Mouse (Mus musculus) hindbrain, embryonic 10.5 days (tissue): ENCODE results near the gene Srsf3. TPM values are rescaled to one million over a fixed set of nuclear protein-coding genes. Genes with fewer than 3 reads are reported as not detected.

Source experiments
- DNase-seq: peaks from one replicate; pipeline ENCODE4 v3.0.0-alpha.2; 2017; ENCODE audit warnings: low spot score
- H3K27ac ChIP-seq: fragments of 300-500 bp; sonication (generic); 2 replicates; pipeline ENCODE4 v1.5.1; 2016; ENCODE audit warnings: mild to moderate bottlenecking, moderate library complexity
- H3K27me3 ChIP-seq: fragments of 300-500 bp; sonication (generic); 2 replicates; pipeline ENCODE4 v1.6.1; 2016; ENCODE audit warnings: mild to moderate bottlenecking; ENCODE audit not compliant: poor library complexity, insufficient read depth, severe bottlenecking
- H3K36me3 ChIP-seq: fragments of 300-500 bp; sonication (generic); 2 replicates; pipeline ENCODE4 v1.6.1; 2016; ENCODE audit warnings: mild to moderate bottlenecking, moderate library complexity
- H3K4me1 ChIP-seq: fragments of 300-500 bp; sonication (generic); replicated peaks from 2 replicates; pipeline ENCODE4 v1.6.1; 2016; ENCODE audit warnings: mild to moderate bottlenecking
- H3K4me3 ChIP-seq: fragments of 300-500 bp; sonication (generic); 2 replicates; pipeline ENCODE4 v1.5.1; 2016; ENCODE audit warnings: mild to moderate bottlenecking, moderate library complexity
- H3K9me3 ChIP-seq: fragments of 300-500 bp; sonication (generic); 2 replicates; pipeline ENCODE4 v1.6.1; 2016; ENCODE audit warnings: mild to moderate bottlenecking, moderate library complexity
- WGBS: fragments of 180-500 bp; shearing (Covaris S2); methylation state at CpG from one replicate; pipeline ENCODE4 v1.1.7; 2016; 5-methylcytosine and 5-hydroxymethylcytosine counted together
- polyA plus RNA-seq: library from polyadenylated mRNA; unstranded; fragments of >200 nt; fragmentation: Nextera tagmentation; extraction: Ambion mirVana; gene quantifications from 2 replicates; pipeline ENCODE4 v1.2.1, GENCODE M21; 2016

The Srsf3 gene
- polyA plus RNA-seq, 1 experiment from 2014 or later = 723 TPM

DNA sequence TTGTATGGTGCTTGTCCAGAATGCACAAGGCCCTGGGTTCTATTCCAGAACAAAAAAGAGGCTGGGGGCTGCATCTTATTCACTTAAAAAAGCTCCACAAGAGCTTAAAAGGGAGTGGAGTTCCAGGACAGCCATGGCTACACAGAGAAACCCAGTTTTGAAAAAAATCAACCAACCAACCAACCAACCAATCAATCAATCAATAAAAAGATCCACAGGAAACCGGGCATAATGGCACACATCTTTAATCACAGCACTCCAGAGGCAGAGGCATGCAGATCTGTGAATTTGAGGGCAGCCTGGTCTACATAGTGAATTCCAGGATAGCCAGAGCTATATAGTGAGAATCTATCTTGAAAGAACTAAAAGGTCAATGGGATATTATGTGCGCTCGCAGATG, 27.4 kb upstream of the Srsf3 start:
- DNase-seq = no peak
- Histone ChIP-seq H3K27ac (no peak overlapping the region), H3K4me1 (peaks cover 25% of the 10 kb centered on the region), H3K27me3 (no peaks in the 10 kb centered on the region), H3K9me3 (no peaks in the 10 kb centered on the region), H3K36me3 (peaks cover 30% of the 10 kb centered on the region), H3K4me3 (no peak overlapping the region)
- 93% methylated on average over 3 of the region's 3 CpGs for WGBS

DNA sequence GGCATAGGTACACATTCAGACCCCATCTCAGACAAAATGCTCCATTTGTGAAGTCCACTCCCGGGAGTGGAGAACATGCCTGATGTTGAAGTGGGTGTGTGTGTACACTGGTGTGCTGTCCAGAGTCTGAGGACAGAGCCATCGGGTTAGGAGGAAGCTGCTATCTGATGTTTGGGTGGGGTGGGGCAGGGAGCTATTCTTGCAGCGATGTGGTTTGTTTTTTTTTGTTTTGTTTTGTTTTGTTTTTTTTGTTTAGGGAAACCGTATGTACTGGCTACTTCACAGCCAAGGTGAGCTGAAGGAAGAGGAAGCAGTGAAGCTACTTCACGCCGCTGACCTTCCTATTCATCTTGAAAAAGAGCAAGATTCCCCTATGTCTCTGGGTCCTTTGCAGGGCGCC, 25.6 kb upstream of the Srsf3 start:
- Histone ChIP-seq H3K4me1 (peaks cover 25% of the 10 kb centered on the region), H3K27me3 (no peaks in the 10 kb centered on the region), H3K27ac (peak overlapping the region; percentile 98), H3K9me3 (no peaks in the 10 kb centered on the region), H3K36me3 (peaks cover 16% of the 10 kb centered on the region), H3K4me3 (peak overlapping the region; percentile 92)
- DNase-seq = no peak
- 12% methylated on average over 7 of the region's 7 CpGs for WGBS

GRCm38 (mm10) chr17:29007243-29007640, 25.2 kb upstream of the Srsf3 start:
- DNase-seq = no peak
- Histone ChIP-seq H3K4me3 (peak overlapping the region; percentile 92), H3K27me3 (no peaks in the 10 kb centered on the region), H3K4me1 (peaks cover 25% of the 10 kb centered on the region), H3K27ac (peak overlapping the region; percentile 98), H3K9me3 (no peaks in the 10 kb centered on the region), H3K36me3 (peaks cover 16% of the 10 kb centered on the region)
- WGBS = under 1% methylated on average over 19 of the region's 19 CpGs

GRCm38 (mm10) chr17:29007641-29008325, 24.6 kb upstream of the Srsf3 start, which contains the start of gene Stk38:
TSS of gene Stk38 (minus strand) at chr17:29007995.
- H3K4me3 ChIP-seq = peak within 1 kb of the TSS; percentile 92
- under 1% methylated on average over 65 of the region's 65 CpGs for WGBS
- H3K4me1 ChIP-seq = peaks cover 25% of the 10 kb centered on the region
- no peaks in the 10 kb centered on the region for H3K27me3 ChIP-seq
- no peaks in the 10 kb centered on the region for H3K9me3 ChIP-seq
- DNase-seq = peak; percentile 93
- peaks cover 15% of the 10 kb centered on the region for H3K36me3 ChIP-seq
- peak within 1 kb of the TSS; percentile 98 for H3K27ac ChIP-seq

- Histone ChIP-seq H3K9me3 (no peaks in the 10 kb centered on the region), H3K36me3 (peaks cover 13% of the 10 kb centered on the region), H3K27me3 (no peaks in the 10 kb centered on the region), H3K4me3 (peak overlapping the region; percentile 92), H3K4me1 (peaks cover 25% of the 10 kb centered on the region), H3K27ac (peak overlapping the region; percentile 98)
- WGBS = 14% methylated on average over 8 of the region's 8 CpGs
- no peak for DNase-seq
Observed at GRCm38 (mm10) chr17:29008326-29008650, 24.1 kb upstream of the Srsf3 start.

- Histone ChIP-seq H3K9me3 (no peaks in the 10 kb centered on the region), H3K27ac (no peak overlapping the region), H3K4me3 (no peak overlapping the region), H3K4me1 (peaks cover 33% of the 10 kb centered on the region), H3K36me3 (peaks cover 10% of the 10 kb centered on the region), H3K27me3 (no peaks in the 10 kb centered on the region)
- no peak for DNase-seq
- WGBS = 87% methylated on average over 4 of the region's 4 CpGs
Observed at GRCm38 (mm10) chr17:29009181-29009580, 23.2 kb upstream of the Srsf3 start.

DNA sequence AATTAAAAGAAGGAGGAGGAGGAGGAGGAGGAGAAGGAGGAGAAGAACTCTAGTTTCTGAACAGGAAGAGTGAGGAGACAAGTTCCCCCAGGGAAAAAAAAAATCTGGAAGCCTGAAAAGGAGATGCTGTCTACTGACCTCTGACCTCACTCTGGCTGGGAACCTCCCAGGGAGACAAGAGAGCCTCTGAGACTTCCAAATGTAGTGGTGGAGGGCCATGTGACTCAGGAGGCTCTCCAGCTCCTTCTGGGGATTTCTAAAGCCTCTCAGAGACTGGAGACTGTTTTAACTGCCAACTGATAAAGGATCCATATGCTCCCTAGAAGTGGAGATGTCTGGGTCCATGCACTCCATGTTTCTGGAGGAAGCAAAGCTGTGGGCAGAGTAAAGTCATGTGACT, 18.2 kb upstream of the Srsf3 start:
- Histone ChIP-seq H3K27me3 (no peaks in the 10 kb centered on the region), H3K4me1 (peaks cover 13% of the 10 kb centered on the region), H3K27ac (0 out of 2 replicates have a peak overlapping the region, but pooled peaks have one; percentile 45), H3K36me3 (no peaks in the 10 kb centered on the region), H3K9me3 (no peaks in the 10 kb centered on the region), H3K4me3 (no peak overlapping the region)
- DNase-seq = peak; percentile 24

- 23% methylated on average over 2 of the region's 2 CpGs for WGBS
- peaks cover 16% of the 10 kb centered on the region for H3K4me1 ChIP-seq
- H3K4me3 ChIP-seq = no peak overlapping the region
- H3K36me3 ChIP-seq = no peaks in the 10 kb centered on the region
- DNase-seq = peak; percentile 37
- no peaks in the 10 kb centered on the region for H3K27me3 ChIP-seq
- H3K9me3 ChIP-seq = no peaks in the 10 kb centered on the region
- no peak overlapping the region for H3K27ac ChIP-seq
Observed at GRCm38 (mm10) chr17:29015638-29016037, 16.8 kb upstream of the Srsf3 start.

GRCm38 (mm10) chr17:29016705-29017104, 15.7 kb upstream of the Srsf3 start:
- Histone ChIP-seq H3K27ac (no peak overlapping the region), H3K27me3 (no peaks in the 10 kb centered on the region), H3K4me1 (peaks cover 16% of the 10 kb centered on the region), H3K36me3 (no peaks in the 10 kb centered on the region), H3K9me3 (no peaks in the 10 kb centered on the region), H3K4me3 (no peak overlapping the region)
- WGBS = 82% methylated on average over 4 of the region's 4 CpGs
- DNase-seq = no peak

GRCm38 (mm10) chr17:29018292-29018984, 14.0 kb upstream of the Srsf3 start:
- peak; percentile 46 for DNase-seq
- Histone ChIP-seq H3K9me3 (no peaks in the 10 kb centered on the region), H3K36me3 (no peaks in the 10 kb centered on the region), H3K27ac (no peak overlapping the region), H3K27me3 (no peaks in the 10 kb centered on the region), H3K4me3 (no peak overlapping the region), H3K4me1 (peaks cover 20% of the 10 kb centered on the region)
- 41% methylated on average over 11 of the region's 11 CpGs for WGBS

GRCm38 (mm10) chr17:29019391-29019790, 13.0 kb upstream of the Srsf3 start:
- no peak overlapping the region for H3K27ac ChIP-seq
- no peaks in the 10 kb centered on the region for H3K36me3 ChIP-seq
- peaks cover 15% of the 10 kb centered on the region for H3K4me1 ChIP-seq
- peaks cover under 1% of the 10 kb centered on the region; the same call in 1 of the 2 replicates for H3K27me3 ChIP-seq
- no peak for DNase-seq
- 76% methylated on average over 7 of the region's 7 CpGs for WGBS
- no peak overlapping the region for H3K4me3 ChIP-seq
- no peaks in the 10 kb centered on the region for H3K9me3 ChIP-seq

DNA sequence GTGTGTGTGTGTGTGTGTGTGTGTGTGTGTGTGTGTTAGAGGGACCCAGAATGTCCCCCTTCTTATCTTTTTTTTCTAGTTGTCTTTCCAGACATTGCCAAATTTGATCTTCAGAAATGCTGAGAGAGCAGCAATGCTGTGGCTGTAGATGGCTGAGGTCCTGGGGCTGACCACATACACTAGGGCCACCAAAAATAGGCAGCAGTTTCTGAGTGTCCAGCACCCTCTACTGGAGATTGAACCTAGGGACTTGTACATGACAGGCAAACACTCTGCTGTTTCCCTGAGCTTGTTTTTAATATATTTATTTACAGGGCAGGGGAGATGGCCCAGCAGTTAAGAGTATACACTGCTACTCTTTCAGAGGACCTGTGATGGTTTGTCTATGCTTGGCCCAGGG, 12.0 kb upstream of the Srsf3 start:
- Histone ChIP-seq H3K9me3 (no peaks in the 10 kb centered on the region), H3K4me3 (no peak overlapping the region), H3K36me3 (no peaks in the 10 kb centered on the region), H3K27ac (no peak overlapping the region), H3K4me1 (peaks cover 21% of the 10 kb centered on the region), H3K27me3 (peaks cover 11% of the 10 kb centered on the region; the same call in 1 of the 2 replicates)
- no peak for DNase-seq

DNA sequence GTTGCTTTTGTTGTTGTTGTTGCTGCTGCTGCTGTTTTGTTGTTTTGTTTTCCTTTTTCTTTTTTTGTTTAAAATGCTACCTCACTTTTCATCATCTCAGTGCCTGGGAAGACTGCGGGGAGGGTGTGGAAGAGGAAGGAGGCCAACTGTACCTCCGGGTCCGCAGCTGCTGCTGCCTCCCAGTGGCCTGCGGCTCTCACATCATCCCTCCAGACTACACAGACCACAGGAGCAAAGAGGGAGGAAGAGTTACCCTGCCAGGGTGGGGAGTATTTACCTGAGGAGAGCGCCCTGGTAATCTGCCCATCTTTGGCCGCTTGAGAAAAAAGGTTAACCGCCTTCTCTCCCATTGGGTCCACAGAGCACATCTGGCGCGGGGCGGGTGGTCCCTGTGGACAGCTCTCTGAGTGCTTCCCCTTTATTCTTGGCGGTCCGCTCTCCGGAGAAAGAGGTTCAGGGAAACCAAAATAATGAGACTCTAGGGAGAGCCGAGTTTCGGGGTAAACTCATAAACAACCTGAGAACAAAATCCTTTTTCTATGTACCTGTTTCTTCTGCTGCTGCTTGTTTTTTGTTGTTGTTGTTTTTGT, 10.1 kb upstream of the Srsf3 start:
- Histone ChIP-seq H3K9me3 (no peaks in the 10 kb centered on the region), H3K27me3 (peaks cover 14% of the 10 kb centered on the region; the same call in 1 of the 2 replicates), H3K36me3 (no peaks in the 10 kb centered on the region), H3K4me1 (peaks cover 30% of the 10 kb centered on the region), H3K4me3 (no peak overlapping the region), H3K27ac (peak overlapping the region; percentile 13; the same call in 1 of the 2 replicates)
- WGBS = 22% methylated on average over 15 of the region's 15 CpGs
- DNase-seq = peak; percentile 35
